Mouse (Mus musculus) heart, embryonic 13.5 days (tissue): ENCODE measurements around the gene Izumo2. TPM values are rescaled to one million over a fixed set of nuclear protein-coding genes. Genes with fewer than 3 reads are reported as not detected.

ENCODE experiments used
- ATAC-seq: fragments of 200-750 bp; cut with Nextera tagmentation; 2 replicates; pipeline ENCODE4 v1.8.0; 2017; ENCODE audit warnings: moderate TSS enrichment; ENCODE audit not compliant: insufficient number of reproducible peaks, low FRiP score, low TSS enrichment; ENCODE audit errors: extremely low read depth
- H3K27ac ChIP-seq: fragments of 300-500 bp; sonication (generic); replicated peaks from 2 replicates; pipeline ENCODE4 v1.5.1; 2015; ENCODE audit warnings: moderate library complexity, mild to moderate bottlenecking, inconsistent platforms
- H3K27me3 ChIP-seq: fragments of 300-500 bp; sonication (generic); replicated peaks from 2 replicates; pipeline ENCODE4 v1.6.1; 2015; ENCODE audit warnings: mild to moderate bottlenecking, inconsistent platforms
- H3K36me3 ChIP-seq: fragments of 300-500 bp; sonication (generic); 2 replicates; pipeline ENCODE4 v1.6.1; 2015; ENCODE audit warnings: mild to moderate bottlenecking, inconsistent platforms
- H3K4me1 ChIP-seq: fragments of 300-500 bp; sonication (generic); 2 replicates; pipeline ENCODE4 v1.6.1; 2015; ENCODE audit warnings: inconsistent platforms
- H3K4me2 ChIP-seq: fragments of 300-500 bp; sonication (generic); 2 replicates; pipeline ENCODE4 v1.6.1; 2015; ENCODE audit warnings: inconsistent platforms, mild to moderate bottlenecking, moderate library complexity
- H3K4me3 ChIP-seq: fragments of 300-500 bp; sonication (generic); 2 replicates; pipeline ENCODE4 v1.5.1; 2015; ENCODE audit warnings: moderate library complexity, mild to moderate bottlenecking, inconsistent platforms
- H3K9ac ChIP-seq: fragments of 300-500 bp; sonication (generic); 2 replicates; pipeline ENCODE4 v1.6.1; 2015; ENCODE audit warnings: inconsistent platforms, mild to moderate bottlenecking, moderate library complexity
- H3K9me3 ChIP-seq: fragments of 300-500 bp; sonication (generic); 2 replicates; pipeline ENCODE4 v1.6.1; 2016; ENCODE audit warnings: inconsistent platforms
- WGBS: fragments of 180-500 bp; shearing (Covaris S2); methylation state at CpG from one replicate; pipeline ENCODE4 v1.1.7; 2015; ENCODE audit warnings: mixed read lengths; 5-methylcytosine and 5-hydroxymethylcytosine counted together
- polyA plus RNA-seq: library from polyadenylated mRNA; unstranded; fragments of >200 nt; fragmentation: Nextera tagmentation; extraction: Ambion mirVana; gene quantifications from 2 replicates; pipeline ENCODE4 v1.2.1, GENCODE M21; 2015

Izumo2 gene
- polyA plus RNA-seq, 1 experiment from 2014 or later, result not detected

DNA sequence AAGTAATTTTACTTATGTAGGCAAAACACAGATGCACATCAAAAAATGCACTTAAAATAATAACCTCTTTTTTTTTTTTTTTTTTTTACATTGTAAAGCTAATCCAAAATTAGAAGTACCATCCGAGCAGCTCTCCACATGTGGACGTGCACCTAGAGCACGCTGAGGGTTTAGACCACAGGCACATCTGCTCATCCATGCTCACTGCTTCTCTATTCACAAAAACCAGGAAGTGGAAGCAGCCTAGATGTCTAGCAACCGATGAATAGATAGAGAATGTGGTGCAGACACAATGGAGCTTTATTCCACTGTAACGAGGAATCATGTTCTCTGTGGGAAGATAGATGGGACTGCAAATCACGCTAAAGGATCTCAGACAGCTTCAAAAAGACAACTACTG is 33.4 kb upstream of the Izumo2 start:
- Histone ChIP-seq H3K4me1 (peaks cover 10% of the 10 kb centered on the region), H3K9me3 (no peaks in the 10 kb centered on the region), H3K27ac (no peak overlapping the region), H3K36me3 (no peaks in the 10 kb centered on the region), H3K4me3 (no peak overlapping the region), H3K9ac (no peak overlapping the region), H3K4me2 (no peak overlapping the region), H3K27me3 (peaks cover 25% of the 10 kb centered on the region)
- 76% methylated on average over 6 of the region's 6 CpGs for WGBS
- no peak for ATAC-seq

DNA sequence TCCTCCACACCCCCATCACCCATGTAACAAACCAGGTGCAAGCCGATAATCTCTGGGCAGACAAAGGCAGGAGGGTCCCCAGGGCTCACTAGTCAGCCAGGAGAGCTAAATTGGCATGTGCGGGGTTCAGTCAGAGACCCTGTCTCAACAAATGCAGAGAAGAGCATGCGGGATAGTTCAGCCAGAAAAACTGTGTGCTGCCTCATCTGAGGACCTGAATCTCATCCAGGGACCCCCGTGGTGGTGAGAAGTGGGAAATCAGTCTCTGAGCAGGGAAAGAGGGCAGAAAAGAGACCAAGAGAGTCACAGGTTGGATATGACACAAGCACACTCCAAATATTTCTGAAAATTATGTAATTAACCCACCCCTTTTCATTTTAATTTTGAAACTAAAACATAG is 32.4 kb upstream of the Izumo2 start:
- no peaks in the 10 kb centered on the region for H3K36me3 ChIP-seq
- no peak overlapping the region for H3K9ac ChIP-seq
- 52% methylated on average over 4 of the region's 4 CpGs for WGBS
- H3K4me2 ChIP-seq, result no peak overlapping the region
- H3K9me3 ChIP-seq, result no peaks in the 10 kb centered on the region
- peaks cover 7% of the 10 kb centered on the region for H3K4me1 ChIP-seq
- H3K27me3 ChIP-seq, result peaks cover 15% of the 10 kb centered on the region
- ATAC-seq, result no peak
- no peak overlapping the region for H3K27ac ChIP-seq
- H3K4me3 ChIP-seq, result no peak overlapping the region

DNA sequence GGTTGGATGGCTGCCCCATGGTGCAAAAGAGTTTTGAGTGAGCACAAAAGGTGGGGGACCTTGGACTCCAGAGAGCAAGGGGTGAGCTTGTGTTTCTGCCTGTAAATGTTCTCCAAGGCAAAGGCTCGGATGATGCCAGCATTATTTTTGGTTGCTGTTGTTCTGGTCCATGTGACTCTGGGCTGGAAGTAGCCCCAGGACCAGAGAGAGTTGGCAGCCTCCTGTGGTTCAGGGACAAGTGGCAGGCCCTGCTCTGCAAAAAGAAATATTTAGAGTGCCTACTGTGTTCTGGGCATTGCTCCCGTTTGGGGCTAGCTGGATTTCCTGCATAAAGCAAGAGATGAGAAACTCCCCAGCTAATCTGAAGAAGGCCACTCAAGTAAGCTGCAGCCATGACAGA is 31.9 kb upstream of the Izumo2 start:
- no peak for ATAC-seq
- no peaks in the 10 kb centered on the region for H3K36me3 ChIP-seq
- no peak overlapping the region for H3K27ac ChIP-seq
- 42% methylated on average over 2 of the region's 2 CpGs for WGBS
- H3K9ac ChIP-seq, result no peak overlapping the region
- no peaks in the 10 kb centered on the region for H3K9me3 ChIP-seq
- H3K4me1 ChIP-seq, result peaks cover 3% of the 10 kb centered on the region; the same call in 1 of the 2 replicates
- H3K4me2 ChIP-seq, result no peak overlapping the region
- H3K27me3 ChIP-seq, result peaks cover 11% of the 10 kb centered on the region
- no peak overlapping the region for H3K4me3 ChIP-seq

DNA sequence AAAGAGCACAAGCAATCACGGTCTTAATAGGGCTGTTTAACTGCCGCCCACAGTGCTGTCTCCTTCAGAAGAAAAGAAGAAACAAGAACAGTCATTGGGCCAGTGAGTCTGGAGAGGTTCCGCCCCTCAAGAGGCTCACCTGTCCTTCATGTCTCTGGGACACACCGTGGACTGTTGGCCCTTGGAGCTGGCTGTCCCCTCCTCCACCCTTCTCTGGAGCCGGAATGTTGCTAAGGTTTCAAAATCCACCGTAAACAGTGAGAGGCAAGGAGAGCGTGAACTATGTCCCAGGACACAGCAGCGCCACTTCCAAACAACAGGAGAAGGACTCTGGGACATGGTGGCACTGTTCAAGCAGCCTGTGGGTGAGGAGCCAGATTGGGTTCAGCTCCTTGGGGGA is 24.9 kb upstream of the Izumo2 start:
- H3K36me3 ChIP-seq, result no peaks in the 10 kb centered on the region
- 68% methylated on average over 8 of the region's 8 CpGs for WGBS
- no peak overlapping the region for H3K9ac ChIP-seq
- H3K9me3 ChIP-seq, result no peaks in the 10 kb centered on the region
- H3K4me2 ChIP-seq, result no peak overlapping the region
- 0 out of 2 replicates have a peak, but pooled peaks cover 6% of the 10 kb centered on the region for H3K4me1 ChIP-seq
- H3K27ac ChIP-seq, result no peak overlapping the region
- no peaks in the 10 kb centered on the region; the same call in 1 of the 2 replicates for H3K27me3 ChIP-seq
- H3K4me3 ChIP-seq, result no peak overlapping the region
- no peak for ATAC-seq

DNA sequence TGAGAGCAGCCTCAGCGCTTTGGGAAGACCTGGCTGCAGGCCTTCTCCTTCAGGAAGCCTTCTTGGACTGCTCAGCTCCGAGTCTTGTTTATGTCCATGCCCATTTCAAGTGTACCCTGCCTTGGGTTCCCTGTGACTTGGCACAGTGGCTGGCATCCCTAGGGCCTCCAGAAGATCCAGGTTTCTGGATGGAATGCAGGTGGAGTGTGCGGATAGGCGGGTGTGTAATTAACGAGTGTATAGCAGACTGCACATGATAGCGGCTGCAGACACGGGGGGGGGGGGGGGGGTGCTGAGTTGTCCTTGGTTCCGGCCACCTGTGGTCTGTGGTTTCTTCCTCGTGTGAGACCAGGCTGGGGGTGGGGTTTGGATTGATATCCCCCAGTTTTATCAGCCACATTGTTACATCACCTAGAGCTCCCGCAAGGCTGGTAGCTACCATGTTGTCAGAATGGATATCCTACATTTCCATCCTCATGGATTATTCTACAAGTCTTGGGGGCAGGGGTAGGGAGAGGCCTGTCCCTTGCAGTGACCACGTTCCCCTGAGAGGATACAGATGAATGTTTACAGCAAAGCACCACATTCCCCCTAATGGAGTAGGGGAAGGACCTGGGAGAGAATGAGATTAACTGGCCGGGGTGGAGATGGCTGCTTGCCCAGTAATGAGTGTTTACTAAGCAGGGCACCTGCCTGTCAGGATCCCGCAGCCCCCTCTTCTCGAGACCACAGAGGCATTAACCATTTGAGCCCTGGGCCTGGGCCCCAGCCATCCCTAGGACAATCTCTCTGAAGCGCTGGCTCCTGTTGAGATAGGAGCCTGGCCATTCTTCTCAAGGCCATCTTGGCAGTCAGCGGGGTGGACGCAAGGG is 22.8 kb upstream of the Izumo2 start:
- WGBS, result 56% methylated on average over 17 of the region's 17 CpGs
- H3K9me3 ChIP-seq, result no peaks in the 10 kb centered on the region
- no peak; the same call in 1 of the 2 replicates for ATAC-seq
- H3K4me1 ChIP-seq, result 0 out of 2 replicates have a peak, but pooled peaks cover 6% of the 10 kb centered on the region
- no peaks in the 10 kb centered on the region; the same call in 1 of the 2 replicates for H3K27me3 ChIP-seq
- H3K4me3 ChIP-seq, result no peak overlapping the region
- H3K9ac ChIP-seq, result no peak overlapping the region
- H3K36me3 ChIP-seq, result no peaks in the 10 kb centered on the region
- H3K4me2 ChIP-seq, result no peak overlapping the region
- H3K27ac ChIP-seq, result no peak overlapping the region

DNA sequence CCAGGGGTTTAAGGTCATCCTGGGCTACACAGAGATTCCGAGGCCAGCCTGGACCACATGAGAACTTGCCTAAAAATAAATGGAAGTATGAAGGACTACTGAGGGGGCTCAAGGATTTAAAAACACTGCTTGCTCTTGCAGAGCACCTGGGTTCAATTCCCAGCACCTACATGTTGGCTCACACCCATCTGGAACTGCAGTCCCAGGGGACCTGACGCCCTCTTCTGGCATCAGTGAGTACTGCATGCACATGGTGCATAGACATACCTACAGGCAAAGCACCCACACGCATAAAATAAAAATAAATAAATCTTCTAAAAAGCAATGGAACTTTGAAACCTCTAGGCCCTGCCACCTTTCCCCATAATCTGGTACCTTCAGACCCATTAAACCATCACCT is 19.7 kb upstream of the Izumo2 start:
- H3K4me2 ChIP-seq, result no peak overlapping the region
- H3K4me1 ChIP-seq, result 0 out of 2 replicates have a peak, but pooled peaks cover 6% of the 10 kb centered on the region
- H3K9ac ChIP-seq, result no peak overlapping the region
- H3K27me3 ChIP-seq, result peaks cover 5% of the 10 kb centered on the region; the same call in 1 of the 2 replicates
- no peak for ATAC-seq
- H3K36me3 ChIP-seq, result no peaks in the 10 kb centered on the region
- H3K27ac ChIP-seq, result no peak overlapping the region
- WGBS, result 59% methylated on average over 3 of the region's 3 CpGs
- H3K4me3 ChIP-seq, result no peak overlapping the region
- no peaks in the 10 kb centered on the region for H3K9me3 ChIP-seq

DNA sequence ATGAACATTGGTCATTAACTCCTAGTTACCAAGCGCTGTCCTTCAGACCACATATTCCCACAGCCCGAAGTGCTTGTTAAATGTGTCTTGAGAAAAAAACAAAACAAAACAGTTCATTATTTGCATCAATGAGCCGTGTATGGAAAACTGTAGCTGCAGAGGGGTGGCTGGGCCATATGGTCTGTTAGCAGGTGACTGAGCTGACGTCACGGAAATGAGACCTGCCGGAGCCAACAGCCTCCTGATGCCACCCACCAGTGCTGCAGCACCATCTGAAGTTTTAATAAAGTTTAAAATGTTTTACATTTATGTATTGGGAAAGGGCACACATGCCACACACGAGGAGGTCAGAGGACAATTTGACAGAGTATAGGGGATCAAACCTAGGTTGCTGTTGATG is 19.2 kb upstream of the Izumo2 start:
- no peaks in the 10 kb centered on the region for H3K36me3 ChIP-seq
- no peak overlapping the region for H3K9ac ChIP-seq
- H3K4me1 ChIP-seq, result 0 out of 2 replicates have a peak, but pooled peaks cover 6% of the 10 kb centered on the region
- H3K4me2 ChIP-seq, result no peak overlapping the region
- no peak overlapping the region for H3K27ac ChIP-seq
- H3K9me3 ChIP-seq, result no peaks in the 10 kb centered on the region
- WGBS, result 82% methylated on average over 7 of the region's 7 CpGs
- ATAC-seq, result no peak
- H3K4me3 ChIP-seq, result no peak overlapping the region
- H3K27me3 ChIP-seq, result peaks cover 5% of the 10 kb centered on the region; the same call in 1 of the 2 replicates

DNA sequence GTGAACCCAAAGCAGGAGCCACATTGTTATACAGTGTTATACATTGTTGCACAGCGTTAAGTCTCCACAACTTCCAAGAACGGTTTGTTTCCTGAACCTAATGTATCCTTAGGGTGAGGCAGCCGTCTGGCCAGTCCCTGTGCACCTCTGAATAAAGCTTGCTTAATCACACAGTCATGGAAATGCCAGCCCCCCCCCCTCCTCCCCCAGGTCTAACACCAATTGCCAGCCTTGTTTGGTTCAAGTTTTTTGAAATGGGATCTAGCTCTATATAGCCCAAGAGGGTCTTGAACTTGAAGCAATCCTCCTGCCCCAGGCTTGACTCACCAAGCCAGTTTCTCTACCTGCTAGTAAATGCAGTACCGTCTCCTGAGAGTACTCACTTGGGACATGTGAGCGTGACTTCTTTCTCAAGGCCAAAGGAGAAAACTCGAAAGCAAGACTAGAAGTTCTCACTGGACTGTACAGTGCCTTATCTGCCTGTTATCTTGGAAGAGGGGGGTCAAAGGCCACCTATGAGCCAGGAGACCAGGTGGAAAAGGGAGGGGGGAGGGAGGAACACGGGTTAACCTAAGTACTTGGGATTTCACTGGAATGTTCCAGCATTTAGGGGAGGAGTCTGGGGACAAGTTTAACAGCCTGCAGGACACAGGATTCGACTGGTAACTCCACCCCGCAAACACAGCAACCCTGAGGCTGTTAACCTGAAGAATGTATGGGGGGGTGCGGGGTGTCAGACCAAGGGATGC is 14.9 kb upstream of the Izumo2 start:
- no peak overlapping the region for H3K4me2 ChIP-seq
- no peak for ATAC-seq
- no peak overlapping the region for H3K4me3 ChIP-seq
- peaks cover 9% of the 10 kb centered on the region for H3K27me3 ChIP-seq
- WGBS, result 58% methylated on average over 10 of the region's 10 CpGs
- H3K9me3 ChIP-seq, result no peaks in the 10 kb centered on the region
- no peaks in the 10 kb centered on the region for H3K36me3 ChIP-seq
- no peak overlapping the region for H3K27ac ChIP-seq
- H3K4me1 ChIP-seq, result peaks cover 15% of the 10 kb centered on the region
- no peak overlapping the region for H3K9ac ChIP-seq

DNA sequence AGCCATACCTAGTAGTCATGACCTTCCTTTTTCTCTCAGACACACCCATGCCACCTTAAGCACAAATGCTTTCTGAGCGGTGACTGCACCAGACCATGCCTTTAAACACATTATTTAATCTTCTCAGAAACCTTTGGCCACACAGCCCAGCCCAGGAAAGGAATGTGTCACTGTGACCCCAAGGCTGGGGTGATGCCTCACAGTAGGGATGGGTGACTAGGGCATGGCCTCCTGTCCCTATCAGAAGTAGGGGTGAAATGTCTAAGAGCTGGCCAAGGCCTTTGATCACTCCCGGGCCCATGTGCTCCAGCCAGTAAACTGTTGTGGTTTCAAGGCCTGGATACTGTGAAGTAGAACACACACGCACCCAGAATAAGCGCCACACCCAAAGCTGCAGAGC is 13.3 kb upstream of the Izumo2 start:
- H3K27ac ChIP-seq, result no peak overlapping the region
- H3K27me3 ChIP-seq, result peaks cover 12% of the 10 kb centered on the region
- H3K9me3 ChIP-seq, result no peaks in the 10 kb centered on the region
- ATAC-seq, result no peak
- H3K4me3 ChIP-seq, result no peak overlapping the region
- H3K9ac ChIP-seq, result no peak overlapping the region
- WGBS, result 84% methylated on average over 4 of the region's 4 CpGs
- no peaks in the 10 kb centered on the region for H3K36me3 ChIP-seq
- peaks cover 15% of the 10 kb centered on the region for H3K4me1 ChIP-seq
- no peak overlapping the region for H3K4me2 ChIP-seq

DNA sequence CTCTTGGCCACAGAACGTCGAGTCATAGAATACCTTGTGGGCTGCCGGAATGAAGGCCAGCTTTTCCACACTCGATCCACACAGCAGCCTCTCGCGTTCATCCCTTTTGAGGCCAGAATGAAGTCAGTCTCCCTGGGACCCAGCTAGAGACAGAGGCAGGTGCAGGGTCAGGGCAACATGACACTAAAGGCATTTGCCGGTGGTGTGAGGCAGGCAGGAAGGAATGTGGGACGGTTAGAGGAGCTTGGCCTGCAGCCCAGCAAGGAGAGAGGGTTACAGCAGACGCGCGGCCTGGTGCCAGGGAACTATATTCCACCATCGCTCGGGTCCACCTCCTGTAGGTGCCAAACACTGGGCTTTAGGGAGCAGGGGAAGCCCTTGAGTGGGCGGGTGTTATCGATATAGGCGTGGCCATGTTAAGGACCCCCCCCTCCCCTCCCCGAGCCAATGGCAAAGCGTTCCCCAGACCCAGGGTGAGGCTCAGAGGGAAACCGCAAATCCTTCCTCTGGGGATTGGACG is 11.3 kb upstream of the Izumo2 start:
- 9% methylated on average over 20 of the region's 20 CpGs for WGBS
- H3K27ac ChIP-seq, result peak overlapping the region; percentile 67

DNA sequence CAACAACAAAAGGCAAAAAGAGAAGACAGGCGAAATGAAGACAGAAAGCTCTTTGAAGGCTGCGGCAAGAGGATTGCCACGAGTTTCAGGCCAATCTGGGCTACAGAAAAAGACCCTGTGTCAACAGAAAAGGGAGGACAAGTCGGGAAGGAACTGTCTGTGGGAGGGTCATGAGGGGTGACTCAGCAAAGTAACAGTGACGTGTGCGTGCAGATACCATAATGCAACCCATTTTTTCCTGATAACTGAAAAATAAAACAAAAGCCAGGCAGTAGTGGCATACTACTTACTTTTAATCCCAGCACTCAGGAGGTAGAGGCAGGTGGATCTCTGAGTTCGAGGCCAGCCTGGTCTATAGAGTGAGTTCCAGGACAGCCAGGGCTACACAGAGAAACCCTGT is 10.6 kb upstream of the Izumo2 start:
- no peak overlapping the region for H3K4me3 ChIP-seq
- peaks cover 15% of the 10 kb centered on the region for H3K4me1 ChIP-seq
- H3K27ac ChIP-seq, result peak overlapping the region; percentile 36; the same call in 1 of the 2 replicates
- no peak for ATAC-seq
- H3K9me3 ChIP-seq, result no peaks in the 10 kb centered on the region
- peaks cover 11% of the 10 kb centered on the region for H3K27me3 ChIP-seq
- H3K9ac ChIP-seq, result no peak overlapping the region
- H3K4me2 ChIP-seq, result peak overlapping the region; percentile 39; the same call in 1 of the 2 replicates
- H3K36me3 ChIP-seq, result no peaks in the 10 kb centered on the region
- WGBS, result 55% methylated on average over 7 of the region's 7 CpGs

More for the DNA sequence above, 11.3 kb upstream of the Izumo2 start:
- ATAC-seq, result peak; percentile 67; the same call in 1 of the 2 replicates
- no peak overlapping the region for H3K4me3 ChIP-seq
- peaks cover 11% of the 10 kb centered on the region for H3K27me3 ChIP-seq
- peak overlapping the region; percentile 39 for H3K4me2 ChIP-seq
- H3K9ac ChIP-seq, result 0 out of 2 replicates have a peak overlapping the region, but pooled peaks have one; percentile 34
- no peaks in the 10 kb centered on the region for H3K9me3 ChIP-seq
- peaks cover 15% of the 10 kb centered on the region for H3K4me1 ChIP-seq
- no peaks in the 10 kb centered on the region for H3K36me3 ChIP-seq
